Mouse (Mus musculus): ENCODE data around the gene Gm30083.

GRCm38 (mm10) chr14:33956055-33956454 is 58.9 kb downstream of the Gm30083 start:
- TF ChIP-seq TAL1 (IDR thresholded peaks at IDR 0.05; ENCODE audit: low read length), result no peak
- no peak for TF ChIP-seq GATA1 (IDR thresholded peaks at IDR 0.05; ENCODE audit: low read length)
